Comparison of ENCODE assay signal across 8 mouse cellular contexts in the genomic region with DNA sequence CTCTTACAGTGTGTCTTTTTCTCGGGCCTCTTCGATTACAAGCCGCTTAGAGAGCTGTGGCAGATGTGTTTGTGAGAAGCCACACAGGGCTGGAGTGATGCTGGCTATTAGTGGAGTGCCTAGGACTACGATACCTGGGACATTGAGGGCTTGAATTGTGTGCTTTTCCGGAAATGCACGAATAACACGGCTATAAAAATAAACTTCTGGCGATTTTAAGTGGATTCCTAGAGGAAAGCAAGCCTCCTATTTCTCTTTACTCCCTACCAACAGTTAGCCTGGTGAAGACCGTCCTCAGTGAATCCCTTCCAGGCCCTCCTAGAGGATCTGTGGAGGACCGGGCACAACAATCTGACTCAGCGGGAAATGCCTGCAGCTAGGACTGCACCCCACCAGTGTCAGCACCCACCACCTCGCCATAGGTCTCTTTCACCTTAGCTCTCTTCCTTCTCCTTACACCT.
A peak's percentile ranks its signal among the peaks of the same experiment; 100 is the strongest.
DNase-seq lines count a peak whose midpoint lies in the region; ATAC-seq lines count a peak whose summit lies in the region.

No protein-coding gene starts in this region.

- peak overlapping the region; percentile 59 for H3K27ac ChIP-seq in hindbrain, embryonic 15.5 days (replicated peaks)
- peak overlapping the region; percentile 71 for H3K27ac ChIP-seq in lung, embryonic 16.5 days (ENCODE audit: low read length)

- no peaks in the 10 kb centered on the region for H3K36me3 ChIP-seq in erythroblast, embryonic 14.5 days (ENCODE audit: control insufficient read depth)
- H3K36me3 ChIP-seq in hindbrain, embryonic 15.5 days = no peaks in the 10 kb centered on the region
- H3K36me3 ChIP-seq in lung, embryonic 16.5 days (ENCODE audit: control insufficient read depth, insufficient read depth, low read length) = no peaks in the 10 kb centered on the region

- peak overlapping the region; percentile 52 for H3K4me3 ChIP-seq in erythroblast, embryonic 14.5 days (replicated peaks)
- peak overlapping the region; percentile 16 for H3K4me3 ChIP-seq in hindbrain, embryonic 15.5 days
- H3K4me3 ChIP-seq in lung, embryonic 16.5 days (ENCODE audit: low read length) = peak overlapping the region; percentile 40

- peaks cover 94% of the 10 kb centered on the region for H3K27me3 ChIP-seq in erythroblast, embryonic 14.5 days (ENCODE audit: control insufficient read depth)
- H3K27me3 ChIP-seq in hindbrain, embryonic 15.5 days = peaks cover 50% of the 10 kb centered on the region
- peaks cover 43% of the 10 kb centered on the region for H3K27me3 ChIP-seq in lung, embryonic 16.5 days (ENCODE audit: control insufficient read depth, insufficient read depth, low read depth, low read length)

- ATAC-seq in erythroblast, adult 5-6 weeks (replicated peaks; ENCODE audit: low FRiP score, poor library complexity, severe bottlenecking) = no peak
- ATAC-seq in hindbrain, embryonic 15.5 days (ENCODE audit: low FRiP score, low read depth) = no peak; the same call in 1 of the 2 replicates
- no peak for ATAC-seq in lung, embryonic 16.5 days (ENCODE audit: low read depth)

- 4% methylated on average over 12 of the region's 12 CpGs for WGBS in hindbrain, embryonic 15.5 days
- WGBS in lung, embryonic 16.5 days = 7% methylated on average over 12 of the region's 12 CpGs

- no peak overlapping the region for H3K9ac ChIP-seq in hindbrain, embryonic 15.5 days
- peak overlapping the region; percentile 62 for H3K9ac ChIP-seq in lung, embryonic 16.5 days (ENCODE audit: low read length)

- peaks cover 7% of the 10 kb centered on the region for H3K9me3 ChIP-seq in erythroblast, embryonic 14.5 days (ENCODE audit: control insufficient read depth, low read length)
- H3K9me3 ChIP-seq in hindbrain, embryonic 15.5 days = no peaks in the 10 kb centered on the region
- no peaks in the 10 kb centered on the region for H3K9me3 ChIP-seq in lung, embryonic 16.5 days (ENCODE audit: control insufficient read depth, low read length)

- DNase-seq in embryo, embryonic 11 days = peak; percentile 63
- DNase-seq in right cerebral cortex, adult 2 months (ENCODE audit: low spot score in 2 of 2) = no peak
- no peak for DNase-seq in ovary, postnatal 10 days (ENCODE audit: low spot score)
- DNase-seq in T-cell, adult 2 months (ENCODE audit: low spot score) = no peak

- peaks cover 44% of the 10 kb centered on the region for H3K4me1 ChIP-seq in erythroblast, embryonic 14.5 days (ENCODE audit: control insufficient read depth)
- peaks cover 19% of the 10 kb centered on the region for H3K4me1 ChIP-seq in hindbrain, embryonic 15.5 days (replicated peaks)
- H3K4me1 ChIP-seq in lung, embryonic 16.5 days (replicated peaks; ENCODE audit: control insufficient read depth, insufficient read depth, low read length) = peaks cover 9% of the 10 kb centered on the region; the same call in 1 of the 2 replicates

- H3K4me2 ChIP-seq in hindbrain, embryonic 15.5 days = peak overlapping the region; percentile 47
- peak overlapping the region; percentile 70 for H3K4me2 ChIP-seq in lung, embryonic 16.5 days (ENCODE audit: low read depth, low read length)
